Mouse (Mus musculus) myocyte (in vitro differentiated cells): ENCODE measurements around the gene Vps52.

Source experiments
- CEBPB ChIP-seq: IDR thresholded peaks from 2 replicates; pipeline ENCODE4 v1.6.1; 2011; ENCODE audit warnings: mild to moderate bottlenecking, moderate library complexity; ENCODE audit not compliant: poor library complexity, insufficient read depth, severe bottlenecking
- MAX ChIP-seq: IDR thresholded peaks from one replicate; pipeline ENCODE4 v1.6.1; 2011; ENCODE audit warnings: low read depth, mild to moderate bottlenecking, control low read depth
- POLR2A ChIP-seq: IDR thresholded peaks from one replicate; pipeline ENCODE4 v1.6.1; 2011; ENCODE audit warnings: low read depth, mild to moderate bottlenecking, control low read depth, moderate library complexity; ENCODE audit not compliant: insufficient read length
- POLR2AphosphoS2 ChIP-seq: IDR thresholded peaks from one replicate; pipeline ENCODE4 v1.6.1; 2011; ENCODE audit warnings: low read depth, control low read depth; ENCODE audit not compliant: insufficient read length

DNA sequence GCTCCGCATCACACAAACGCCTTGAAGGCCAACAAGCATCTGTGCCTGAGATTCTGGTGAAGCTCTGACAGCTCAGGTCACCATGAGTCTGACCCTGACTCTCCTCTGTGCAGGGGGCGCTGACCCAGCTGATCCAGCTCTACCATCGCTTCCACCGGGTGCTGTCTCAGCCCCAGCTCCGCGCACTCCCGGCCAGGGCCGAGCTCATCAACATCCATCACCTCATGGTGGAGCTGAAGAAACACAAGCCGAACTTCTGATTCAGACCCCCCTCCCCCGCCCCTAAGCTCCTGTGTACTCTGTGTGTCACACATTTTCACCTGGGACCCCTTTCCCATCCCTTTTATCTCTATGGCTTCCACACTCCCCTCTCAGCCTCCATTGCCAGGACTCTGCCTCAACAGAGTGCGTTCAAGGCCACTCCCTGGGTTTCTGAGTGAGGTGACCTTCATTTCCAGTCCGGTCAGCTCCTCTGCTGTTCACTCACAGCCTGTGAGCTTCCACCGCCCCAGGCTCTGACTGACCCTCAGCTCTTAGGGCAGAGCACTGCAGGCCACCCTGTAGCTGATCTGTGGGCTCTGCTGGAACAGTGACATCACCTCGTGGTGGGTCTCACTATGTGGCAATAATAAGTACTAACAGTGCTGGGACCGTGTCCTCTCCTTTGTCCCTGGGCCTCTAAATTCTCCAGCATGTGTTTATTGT lies 10.4 kb downstream of the Vps52 start:
- TF ChIP-seq POLR2A (no peak), POLR2AphosphoS2 (no peak), MAX (no peak), CEBPB (no peak)
